Mouse (Mus musculus) natural killer cell, adult 2 months (primary cell): Measurements from ENCODE around the gene Haus3.
A peak's percentile ranks its signal among the peaks of the same experiment; 100 is the strongest.

Source experiments
- DNase-seq, 2 experiments: peaks; one replicate each; pipeline ENCODE4 v3.0.0; 2022; ENCODE audit warnings: low spot score in 2 of 2

Haus3 gene

DNA sequence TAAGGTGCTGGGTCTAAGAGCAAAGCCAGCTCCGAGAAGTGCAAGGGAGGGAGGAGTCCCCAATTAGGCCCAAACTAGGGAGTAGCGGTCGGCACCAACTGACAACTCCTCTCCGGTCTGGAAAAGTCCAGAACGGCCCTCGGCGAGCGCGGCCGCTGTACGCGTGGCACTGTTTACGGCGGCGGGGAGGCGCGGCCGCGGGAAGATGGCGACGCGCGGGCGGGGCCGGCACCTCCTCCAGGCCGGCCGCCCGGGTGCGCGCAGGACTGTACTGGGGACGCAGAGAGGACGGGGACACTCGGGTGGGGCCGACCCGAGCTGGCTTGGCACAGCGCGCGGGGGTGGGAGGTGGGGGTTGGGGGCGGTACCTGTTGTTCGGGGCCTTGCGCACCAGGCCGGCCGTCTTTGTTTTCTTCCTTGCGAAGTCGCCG, 17.6 kb upstream of the Haus3 start:
- peak; percentile 37 to 42 for DNase-seq

DNA sequence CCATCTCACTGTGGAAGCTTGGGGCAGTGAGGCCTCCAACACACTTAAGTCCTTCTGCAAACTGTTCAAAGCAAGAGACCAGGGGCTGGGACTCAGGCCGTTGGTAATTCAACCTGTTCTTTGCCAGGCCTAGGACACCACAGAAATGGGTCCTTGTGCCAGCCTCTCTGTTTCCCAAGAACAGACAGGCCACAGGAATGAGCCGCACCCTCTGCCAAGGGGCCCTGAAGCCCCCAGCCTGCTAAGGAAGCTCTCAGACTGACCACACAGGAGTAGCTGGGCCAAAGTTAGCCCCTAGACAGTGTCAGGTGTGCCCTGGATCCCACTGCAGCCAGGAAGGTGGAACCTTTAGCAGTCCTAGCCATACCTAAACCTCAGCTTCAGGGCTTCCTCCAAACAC, 17.1 kb upstream of the Haus3 start:
- DNase-seq = no peak

DNA sequence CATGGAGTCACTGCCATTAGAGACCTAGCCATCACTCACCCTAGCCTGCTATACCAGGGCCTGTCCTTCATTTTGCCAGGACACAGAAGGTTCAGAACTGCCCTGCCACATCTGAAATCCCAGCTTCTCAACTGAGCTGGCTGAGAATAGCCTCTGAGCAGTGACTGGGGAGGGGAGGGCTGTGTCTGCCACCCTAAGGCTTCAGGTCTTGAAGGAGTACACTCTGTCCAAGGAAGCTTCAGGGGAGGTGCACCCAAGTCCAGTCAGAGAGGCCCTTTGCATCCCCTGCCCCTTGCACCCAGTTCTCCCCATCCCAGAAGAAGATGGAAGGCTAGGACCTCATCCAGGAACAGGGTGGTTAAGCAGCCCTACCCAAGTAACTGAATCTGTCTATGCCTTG, 16.5 kb upstream of the Haus3 start:
- DNase-seq = no peak

DNA sequence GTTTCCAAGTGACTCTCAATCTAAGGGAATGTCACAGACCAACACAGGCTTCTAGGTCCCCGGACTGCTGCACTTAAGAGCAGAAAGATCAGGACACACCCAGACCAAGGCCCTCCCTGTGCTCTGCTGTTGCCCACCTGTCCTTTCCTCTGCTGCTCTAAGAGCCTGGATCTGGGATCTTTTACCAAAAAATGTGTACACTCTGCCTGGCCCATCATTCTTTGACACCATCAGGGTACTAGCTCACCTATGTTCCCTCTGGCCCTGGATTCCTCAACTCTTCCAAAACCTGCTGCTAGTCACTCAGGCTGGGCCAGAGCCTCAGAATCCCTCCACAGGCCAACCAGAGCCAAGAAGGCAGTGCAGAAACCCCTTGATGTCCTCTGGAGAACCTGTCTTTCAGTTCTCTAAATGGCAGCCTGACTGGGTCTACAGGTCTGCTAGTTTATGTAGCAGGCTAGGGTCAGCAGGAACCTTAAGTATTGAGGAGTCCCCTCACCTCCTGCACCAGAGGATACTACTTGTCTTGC, 15.8 kb upstream of the Haus3 start:
- no peak for DNase-seq

DNA sequence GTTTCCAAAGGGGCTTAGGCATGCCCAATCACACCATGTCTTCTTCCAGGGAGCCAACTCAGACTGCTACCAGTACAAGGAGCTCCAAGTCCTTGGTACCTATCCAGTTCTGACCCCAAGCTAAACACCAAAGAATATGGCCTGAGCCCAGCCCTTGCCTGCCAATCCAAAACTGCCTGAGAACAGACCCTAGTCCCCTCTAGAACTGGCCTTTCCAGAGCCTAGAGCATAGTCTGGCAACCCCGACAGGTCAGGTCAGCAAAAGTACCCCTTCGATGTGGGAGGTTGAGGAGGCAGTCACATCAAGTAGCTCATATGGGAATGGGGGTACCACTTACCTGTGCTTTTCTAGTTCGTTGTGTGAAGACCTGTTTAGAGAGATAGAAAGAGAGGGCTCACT, 14.6 kb upstream of the Haus3 start:
- no peak for DNase-seq

DNA sequence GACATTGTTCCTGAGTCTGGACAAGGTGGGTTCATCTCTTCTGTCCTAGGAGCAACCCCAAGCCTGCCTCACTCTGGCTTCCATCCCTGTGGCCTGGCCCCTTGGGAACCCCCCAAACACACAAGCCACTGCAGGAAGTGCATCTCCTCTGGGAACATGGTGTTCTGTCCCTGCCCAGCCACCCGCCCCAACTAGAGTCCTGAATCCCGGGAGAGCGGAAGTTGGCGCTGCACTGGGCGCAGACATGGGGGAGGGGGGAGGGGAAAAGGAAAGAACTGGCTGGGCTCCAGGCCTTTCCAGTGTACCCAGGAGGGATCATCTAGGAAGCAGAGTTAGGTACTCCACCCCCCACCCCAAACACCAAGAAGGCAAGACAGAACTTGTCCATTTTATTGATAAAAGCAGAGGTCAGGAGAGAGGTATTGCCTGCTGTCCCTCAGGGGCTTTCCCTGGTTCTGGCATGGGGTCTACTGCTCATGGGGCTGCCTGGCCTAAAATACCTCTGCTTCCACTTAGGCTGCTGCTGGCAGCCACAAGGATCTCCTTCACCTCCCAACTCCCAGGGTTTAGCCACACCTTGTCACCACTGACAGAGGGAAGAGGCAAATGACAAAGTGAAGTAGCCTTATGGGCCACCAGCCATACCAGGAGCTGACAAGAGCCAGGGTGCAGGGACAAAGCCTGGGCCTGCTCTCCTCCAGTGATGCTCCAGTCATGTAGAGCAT, 14.0 kb upstream of the Haus3 start:
- no peak for DNase-seq

DNA sequence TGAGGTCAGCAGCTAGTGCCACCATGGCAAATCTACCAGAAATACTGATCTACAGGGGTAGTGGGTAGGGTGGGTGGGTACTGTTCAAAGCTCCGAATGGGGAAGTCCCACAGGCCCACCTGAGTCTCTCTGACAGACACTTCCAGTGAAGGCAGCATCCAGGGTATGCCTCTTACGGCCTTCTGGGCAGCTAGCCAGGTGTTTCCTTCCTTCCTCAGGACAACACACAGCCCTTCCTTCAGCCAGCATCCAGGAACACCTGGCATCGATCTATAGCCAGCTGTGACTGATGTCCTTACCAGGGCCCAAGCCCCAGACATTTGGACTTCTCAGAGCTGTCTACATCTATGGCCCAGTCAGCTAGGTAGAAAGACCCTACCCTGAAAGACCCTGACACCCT, 13.2 kb upstream of the Haus3 start:
- no peak for DNase-seq

DNA sequence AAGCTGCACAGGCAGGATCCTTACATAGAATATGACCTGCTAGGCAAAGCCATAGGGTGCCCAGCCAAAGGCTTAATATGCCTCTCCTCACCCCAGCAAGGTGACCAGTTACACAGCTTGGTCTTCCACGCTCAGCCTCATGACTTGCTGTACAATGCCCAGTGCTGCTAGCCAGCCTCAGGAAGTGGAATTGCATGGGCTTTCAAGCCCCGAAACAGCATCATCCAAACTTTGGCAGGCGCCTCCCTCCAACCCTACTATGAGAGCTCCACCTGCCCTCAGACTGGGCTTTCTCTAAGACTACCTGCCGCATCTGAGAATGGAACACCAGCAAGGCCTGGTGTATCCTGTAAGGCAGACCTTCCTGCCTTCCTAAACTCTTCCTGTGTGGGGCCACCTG, 8.5 kb upstream of the Haus3 start:
- DNase-seq = no peak

DNA sequence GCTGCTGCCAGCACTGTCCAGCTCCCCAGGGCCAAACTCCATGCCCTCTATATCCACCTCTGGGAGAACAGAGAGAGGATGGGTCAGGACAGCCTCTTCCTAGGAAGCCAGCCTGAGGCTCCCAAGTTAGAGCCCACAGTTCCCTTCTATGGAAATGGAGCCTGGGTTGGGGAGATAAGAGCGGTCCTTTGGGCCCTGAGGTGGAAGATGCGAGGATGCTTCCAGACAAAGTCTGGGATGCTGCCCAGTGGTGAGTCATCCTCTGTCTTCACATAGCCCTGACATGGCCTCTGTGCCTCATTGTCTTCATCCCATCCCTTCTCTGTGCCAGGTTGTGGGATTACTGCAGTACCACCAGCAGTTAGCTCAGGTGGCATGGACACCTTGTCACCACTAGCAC, 7.8 kb upstream of the Haus3 start:
- no peak for DNase-seq

DNA sequence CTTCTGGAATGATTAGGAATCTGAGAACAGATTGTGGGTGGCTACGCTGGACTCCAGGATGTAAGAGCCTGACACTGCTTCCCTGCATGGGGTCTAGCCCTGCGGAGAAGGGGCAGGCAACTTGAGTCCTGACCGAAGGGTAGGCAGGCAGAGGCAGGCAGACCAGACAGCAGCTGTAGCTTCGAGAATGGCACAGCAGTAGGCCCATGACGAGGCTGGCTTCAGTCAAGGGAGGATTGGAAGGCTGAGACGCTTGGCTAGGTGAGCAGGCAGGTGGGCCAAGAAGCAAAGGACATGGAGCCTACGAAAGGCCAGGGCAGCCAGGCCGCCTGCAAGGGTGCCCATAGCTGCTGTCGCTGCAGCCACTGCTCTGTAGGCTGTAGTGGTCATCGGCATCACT, 7.4 kb upstream of the Haus3 start:
- no peak for DNase-seq

DNA sequence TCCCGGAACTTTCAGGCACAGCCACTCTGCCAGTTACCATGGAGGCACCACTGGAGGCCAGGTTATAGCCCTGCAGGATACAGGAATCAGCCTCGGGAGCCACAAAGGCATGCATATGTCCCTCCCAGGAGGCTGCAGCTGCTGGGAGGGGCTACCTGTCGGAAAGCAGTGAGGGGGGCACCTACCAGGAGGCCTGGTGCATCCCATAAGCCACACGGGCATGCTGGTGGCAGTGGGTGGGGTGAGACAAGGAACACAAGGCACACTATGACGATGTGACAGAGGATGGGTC, 6.0 kb upstream of the Haus3 start:
- DNase-seq = no peak

DNA sequence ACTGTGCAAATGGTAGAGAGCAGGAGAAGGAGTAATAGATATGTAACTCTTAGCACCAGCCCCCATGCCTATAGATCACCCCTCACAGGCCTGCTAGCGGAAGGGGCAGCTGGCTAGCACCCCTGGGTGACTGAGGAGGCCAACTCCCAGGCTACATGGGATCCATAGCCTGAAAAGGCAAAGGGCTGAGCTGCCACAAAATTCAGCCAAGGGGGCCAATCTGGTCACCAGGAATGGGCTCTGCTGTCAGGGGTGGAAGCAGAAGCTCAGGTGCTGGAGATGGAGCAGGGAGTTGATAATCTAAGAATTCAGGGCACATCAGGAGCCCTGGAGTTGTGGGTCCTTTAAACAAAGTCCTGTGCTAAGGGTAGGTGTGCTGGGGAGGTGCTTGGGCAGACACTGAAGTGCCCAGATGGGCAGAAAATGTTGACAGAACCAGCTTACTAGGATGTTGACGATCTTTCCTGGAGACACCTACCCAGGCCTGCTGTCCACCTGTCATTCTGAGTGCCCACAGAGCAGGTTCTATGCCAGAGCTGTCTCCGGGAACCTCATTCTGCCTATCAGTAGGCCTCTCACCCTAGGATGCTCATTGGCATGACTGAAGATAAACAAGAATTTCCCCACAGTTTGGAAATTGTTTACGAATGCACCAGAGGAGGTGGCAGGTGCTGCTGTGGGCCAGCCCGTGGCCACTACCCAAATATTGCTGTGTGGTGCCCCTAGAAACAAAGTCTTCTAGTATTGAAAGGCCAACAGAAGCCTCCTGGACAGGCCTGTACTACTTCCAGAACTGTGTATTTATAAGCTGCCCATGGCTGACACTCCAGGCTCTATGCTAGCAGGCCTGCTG, 5.4 kb upstream of the Haus3 start:
- DNase-seq = no peak

DNA sequence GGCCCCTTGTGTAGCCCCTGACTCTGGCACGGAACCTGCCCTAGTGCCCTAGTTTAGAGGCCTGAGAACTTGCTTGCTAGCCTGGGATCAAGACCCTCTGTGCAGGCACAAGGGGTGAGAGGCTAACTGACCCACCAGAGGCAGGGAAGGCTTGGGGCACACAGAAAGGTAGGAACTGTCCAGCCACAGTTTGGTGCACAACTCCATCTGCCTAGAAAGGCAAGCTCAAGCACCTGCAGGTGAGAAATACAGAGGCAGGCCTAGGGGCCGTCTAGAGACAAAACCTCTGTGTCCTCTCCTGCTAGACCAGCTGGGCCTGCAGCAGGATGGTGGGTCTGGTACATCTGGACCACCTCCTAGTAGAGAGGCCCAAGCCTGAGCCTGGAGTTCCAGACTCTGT, 4.7 kb upstream of the Haus3 start:
- no peak for DNase-seq

DNA sequence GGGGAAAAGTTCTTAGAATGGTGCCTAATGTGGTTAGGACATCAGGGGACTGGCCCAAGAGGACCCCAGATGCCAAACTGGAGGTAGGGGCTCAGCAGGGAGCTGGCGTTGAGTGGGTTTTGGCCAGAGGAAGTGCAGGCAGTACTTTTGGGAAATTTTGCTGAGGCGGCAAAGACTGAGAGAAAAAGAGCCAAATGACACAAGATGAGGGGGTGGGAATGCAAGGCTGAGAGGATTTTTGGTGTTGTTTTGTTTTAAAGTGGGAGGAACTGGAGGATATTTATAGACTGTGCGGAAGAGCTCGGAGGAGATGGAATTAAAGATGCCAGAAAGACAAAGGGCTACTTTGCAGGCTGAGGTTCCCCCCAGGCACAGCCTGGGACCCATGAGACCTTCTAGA, 1.4 kb upstream of the Haus3 start:
- no peak for DNase-seq

DNA sequence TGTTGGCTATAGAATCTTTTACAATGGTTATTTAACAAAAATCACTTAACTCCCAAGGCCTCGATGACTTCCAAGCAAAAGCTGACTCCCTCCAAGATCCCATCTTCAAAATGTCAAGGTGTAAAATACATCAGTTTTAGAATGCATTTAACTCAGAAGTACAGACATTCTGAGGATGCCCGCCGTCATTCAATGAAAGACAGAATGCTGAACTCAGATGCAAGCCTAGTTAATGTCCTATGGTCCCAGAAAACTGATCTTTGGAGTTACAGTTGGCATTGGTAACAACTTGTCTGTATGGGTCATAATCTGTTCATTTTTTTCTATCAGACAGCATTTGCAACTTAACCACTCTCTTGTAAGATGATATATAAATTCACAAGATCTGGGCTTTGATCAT, 627 bp upstream of the Haus3 start:
- no peak for DNase-seq

DNA sequence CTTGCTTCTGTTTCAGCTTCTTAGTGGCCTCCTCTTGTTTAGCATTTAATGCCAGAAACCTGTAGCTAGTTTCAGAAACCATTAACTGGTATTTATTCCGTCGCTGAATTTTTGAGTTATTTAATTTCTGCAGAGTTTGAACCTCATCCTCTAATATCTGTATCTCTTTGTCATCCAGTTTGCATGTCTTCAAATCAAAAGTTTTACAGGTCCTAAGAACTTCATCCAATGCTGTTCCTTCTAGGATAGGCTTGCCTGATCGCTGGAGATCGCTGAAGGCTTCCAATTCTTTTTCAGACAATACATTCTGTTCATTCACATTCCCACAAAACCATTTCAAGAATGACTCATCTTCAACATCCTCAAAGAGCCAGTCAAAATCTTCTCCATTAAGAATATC, 1.5 kb downstream of the Haus3 start:
- DNase-seq = no peak

DNA sequence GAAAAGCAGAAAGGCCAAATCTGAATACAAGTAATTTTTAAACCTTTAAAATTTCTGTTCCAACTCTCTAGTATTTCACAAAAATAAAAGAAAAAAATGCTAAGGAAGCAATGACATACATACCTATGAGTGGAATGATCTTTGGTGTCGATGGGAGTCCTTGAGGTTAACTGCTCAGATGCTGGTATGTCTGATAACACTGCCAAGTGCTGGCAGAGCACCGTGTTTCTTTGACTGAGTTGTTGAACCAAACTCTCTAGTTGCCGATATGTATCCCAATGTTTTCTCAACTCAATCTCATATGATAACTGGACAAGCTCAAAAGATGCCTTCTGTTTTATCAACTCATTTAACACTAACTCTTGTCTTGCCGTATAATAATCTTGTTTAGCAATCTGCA, 3.5 kb downstream of the Haus3 start:
- no peak for DNase-seq

DNA sequence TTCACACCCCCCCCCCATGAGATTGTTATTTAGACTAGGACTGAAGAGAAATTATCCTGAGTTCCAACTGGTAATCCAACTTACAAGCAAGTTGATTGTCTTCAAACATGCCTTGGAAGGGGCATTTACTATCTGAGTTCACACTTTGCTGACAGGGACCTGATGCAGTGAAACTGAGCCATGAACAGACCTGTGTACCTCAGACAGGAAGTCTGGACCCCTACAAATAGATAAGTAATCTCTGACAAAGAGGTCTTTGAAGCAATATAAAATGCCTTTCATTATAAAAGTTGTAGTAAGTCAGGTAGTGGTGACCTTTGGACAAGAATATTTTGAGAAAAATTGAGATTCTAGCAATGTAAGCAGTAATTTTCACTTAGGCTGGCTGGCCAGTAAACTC, 20.9 kb downstream of the Haus3 start:
- no peak for DNase-seq

DNA sequence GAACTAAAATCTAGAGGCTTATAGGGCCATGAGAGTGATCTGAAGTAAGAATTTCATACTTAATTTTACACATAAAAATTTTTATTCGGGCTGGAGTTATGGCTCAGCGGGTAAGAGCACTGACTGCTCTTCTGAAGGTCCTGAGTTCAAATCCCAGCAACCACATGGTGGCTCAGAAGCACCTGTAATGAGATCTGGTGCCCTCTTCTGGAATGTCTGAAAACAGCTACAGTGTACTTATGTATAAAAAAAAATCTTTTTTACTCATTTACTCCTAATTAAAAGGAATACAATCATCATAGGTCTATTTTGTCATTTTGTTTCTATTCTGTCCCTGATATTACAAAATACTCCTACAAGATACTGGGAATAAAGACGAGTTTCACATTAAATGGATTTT, 21.8 kb downstream of the Haus3 start:
- DNase-seq = no peak

DNA sequence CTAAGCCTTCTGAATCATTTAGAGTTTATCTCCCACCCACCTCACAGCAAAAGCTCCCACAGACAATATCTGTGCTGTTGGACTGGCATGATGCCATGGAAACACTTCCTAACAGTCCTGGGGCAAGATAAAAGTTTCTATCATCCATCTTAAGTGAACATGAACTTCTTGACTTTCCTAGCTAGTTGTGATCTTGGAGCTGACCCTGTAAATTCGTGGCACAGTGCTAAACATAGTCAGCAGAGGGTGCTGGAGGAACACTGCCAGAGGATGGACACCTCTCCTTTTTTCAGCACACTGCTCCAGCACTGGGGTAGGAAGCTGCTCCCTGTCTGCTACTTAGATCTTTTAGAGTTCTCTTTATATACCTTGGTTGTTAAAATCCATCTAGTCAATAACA, 29.6 kb downstream of the Haus3 start:
- no peak for DNase-seq

DNA sequence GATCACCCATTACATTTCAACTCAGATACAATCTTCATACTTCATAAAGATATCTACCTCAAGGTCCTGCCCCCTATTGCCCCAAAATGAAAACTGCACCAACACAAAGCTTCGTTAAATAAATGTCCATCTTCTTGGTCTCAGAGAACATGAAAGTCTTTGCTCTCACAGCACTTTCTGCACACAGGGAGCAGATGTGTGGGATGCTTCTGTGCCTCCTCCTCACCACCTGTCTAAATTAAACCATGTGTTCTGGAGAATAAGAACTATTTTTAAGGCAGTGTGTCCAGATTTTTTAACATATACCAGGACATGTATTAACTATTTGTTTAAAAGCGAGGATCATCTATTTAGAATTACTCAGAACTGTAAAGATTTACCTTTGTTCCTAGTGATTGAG, 36.6 kb downstream of the Haus3 start:
- no peak for DNase-seq

DNA sequence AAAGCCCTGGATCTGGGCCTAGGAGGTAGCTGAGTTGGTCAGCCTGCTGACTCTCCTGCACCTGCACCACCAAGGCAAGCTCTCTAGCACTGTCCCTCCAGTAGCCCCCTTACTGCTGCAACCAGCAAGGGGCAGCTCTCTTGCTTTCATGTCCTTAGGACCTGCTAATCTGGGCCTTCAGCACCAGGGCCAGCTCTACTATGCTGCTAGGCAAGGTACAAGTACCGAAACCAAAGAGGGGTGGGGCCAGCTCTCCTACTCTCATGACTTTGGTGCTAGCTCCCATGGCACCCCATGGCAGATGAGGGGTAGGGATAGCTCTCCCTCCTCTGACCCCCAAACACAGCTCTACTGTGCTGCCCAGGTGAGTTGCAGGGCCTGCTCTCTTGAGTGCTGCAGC, 45.2 kb downstream of the Haus3 start:
- no peak for DNase-seq

DNA sequence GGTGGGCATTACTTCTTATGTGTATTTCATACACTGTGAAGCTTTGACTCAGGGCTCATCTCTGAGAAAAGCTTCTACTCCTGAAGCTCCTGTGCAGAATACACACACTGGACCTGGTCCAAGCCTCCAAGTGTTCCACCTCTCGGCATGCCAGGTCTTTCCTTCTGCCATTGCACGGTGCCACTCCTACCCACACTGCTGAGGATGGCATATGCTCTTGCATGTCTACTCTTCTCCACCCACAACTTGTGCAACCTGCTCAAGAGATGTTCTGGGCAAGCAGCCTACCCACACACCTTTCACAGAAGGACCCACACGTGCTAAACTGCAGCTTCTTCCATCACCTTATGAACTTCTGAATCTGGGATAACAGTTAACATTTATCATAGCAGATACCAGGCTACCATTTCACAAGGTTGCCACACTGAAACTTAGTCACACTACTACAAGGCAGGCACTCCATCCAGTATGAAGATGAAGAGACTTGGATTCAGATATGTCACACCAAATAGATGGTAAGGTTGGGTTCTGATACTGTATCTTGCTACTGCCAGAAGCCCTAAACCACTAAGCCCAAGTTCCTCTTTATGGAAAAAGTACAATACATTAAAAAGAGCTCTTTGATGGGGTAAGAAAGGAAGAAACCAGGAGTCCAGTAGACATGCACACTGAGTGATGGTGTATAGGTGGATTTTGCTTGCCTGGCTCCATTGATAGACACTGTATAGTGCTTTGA, 50.0 kb downstream of the Haus3 start:
- no peak for DNase-seq
